Mouse (Mus musculus) right cerebral cortex, postnatal 10 days (tissue): ENCODE measurements around the gene 3110009E18Rik.

Source experiments
- DNase-seq, 2 experiments: peaks; one replicate each; pipeline ENCODE4 v3.0.0; 2021; ENCODE audit warnings: low spot score in 2 of 2

3110009E18Rik gene

DNA sequence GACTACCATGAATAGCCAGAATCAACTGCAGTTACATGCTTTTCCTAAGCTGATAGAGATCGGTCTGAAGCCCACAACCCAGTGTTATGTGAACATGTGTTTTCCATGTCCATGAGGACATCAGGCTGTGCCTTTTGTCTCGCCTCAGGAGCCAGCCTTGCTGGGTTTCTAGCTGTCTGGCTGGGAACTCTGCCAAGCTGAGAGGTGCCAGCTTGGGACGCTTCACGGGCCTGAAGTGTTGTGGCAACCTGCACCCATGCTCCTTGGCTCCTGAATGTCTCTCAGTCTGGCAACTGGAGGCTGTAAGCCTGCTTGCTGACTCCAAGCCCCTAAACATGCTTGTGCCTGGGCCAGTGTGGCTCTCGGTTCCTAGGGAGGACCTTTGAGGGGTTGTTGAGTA, 21.6 kb downstream of the 3110009E18Rik start:
- DNase-seq, result peak; percentile 59 to 60

DNA sequence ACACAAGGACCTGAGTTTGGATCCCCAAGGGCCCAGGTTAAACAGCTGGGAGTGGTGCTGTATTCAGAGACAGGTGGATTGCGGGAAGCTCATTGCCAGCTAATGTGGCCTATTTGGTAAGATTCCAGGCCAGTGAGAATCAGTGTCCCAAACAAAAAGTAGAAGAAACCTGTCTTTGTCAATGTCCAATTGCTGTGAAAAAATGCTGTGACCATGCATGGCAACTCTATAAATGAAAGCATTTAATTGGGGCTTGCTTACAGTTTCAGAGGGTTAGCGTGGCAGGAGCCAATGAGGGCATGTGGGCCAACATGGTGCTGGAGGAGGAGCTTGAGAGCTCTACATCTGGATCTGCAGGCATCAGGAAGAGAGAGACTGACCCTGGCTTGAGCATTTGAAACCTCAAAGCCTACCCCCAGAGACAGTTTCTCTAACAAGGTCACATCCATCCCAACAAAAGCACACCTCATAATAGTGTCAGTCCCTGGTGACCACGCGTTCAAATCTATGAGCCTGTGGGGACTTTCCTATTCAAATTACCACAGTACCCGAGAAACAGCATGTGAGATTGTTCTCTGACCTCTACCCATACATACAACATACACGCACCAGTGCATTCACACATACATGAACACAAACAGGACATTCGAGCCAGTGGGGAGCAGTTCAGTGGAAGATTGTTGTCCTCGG, 24.7 kb downstream of the 3110009E18Rik start:
- DNase-seq, result no peak

DNA sequence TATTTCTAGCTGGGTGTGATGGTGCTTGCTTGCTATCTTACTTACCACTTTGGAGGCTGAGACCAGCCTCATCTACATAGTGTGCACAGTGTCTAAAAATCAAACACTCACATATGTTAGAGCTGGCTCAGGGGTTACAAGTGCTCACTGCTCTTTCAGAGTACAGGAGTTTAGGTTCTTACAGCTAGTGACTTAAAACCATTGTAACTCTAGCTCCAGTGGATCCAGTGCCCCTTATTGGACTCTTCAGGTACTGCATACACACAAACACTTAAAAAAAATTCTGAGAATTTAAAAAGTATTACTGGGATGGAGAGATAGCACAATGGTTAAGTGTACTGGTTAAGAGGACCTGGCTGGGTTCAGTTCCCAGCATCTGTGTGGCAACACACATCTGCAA, 26.0 kb downstream of the 3110009E18Rik start:
- no peak for DNase-seq

DNA sequence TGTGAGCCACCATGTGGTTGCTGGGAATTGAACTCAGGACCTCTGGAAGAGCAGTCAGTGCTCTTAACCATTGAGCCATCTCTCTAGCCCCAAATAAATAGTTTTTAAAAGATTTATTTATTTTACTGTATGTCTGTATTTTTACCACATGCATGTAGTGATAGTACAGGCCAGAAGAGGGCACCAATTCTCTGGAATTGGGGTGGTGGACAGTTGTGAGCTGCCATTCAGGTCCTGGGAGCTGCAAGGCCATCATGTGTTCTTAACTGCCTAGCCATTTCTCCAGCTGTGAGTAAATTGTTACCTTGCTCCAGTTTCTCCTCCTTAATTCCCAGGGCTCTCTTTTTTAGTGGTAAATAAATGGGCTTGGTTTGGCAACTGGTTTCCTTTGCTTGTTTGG, 33.2 kb downstream of the 3110009E18Rik start:
- DNase-seq, result peak in 1 of 2 experiments; percentile 41

DNA sequence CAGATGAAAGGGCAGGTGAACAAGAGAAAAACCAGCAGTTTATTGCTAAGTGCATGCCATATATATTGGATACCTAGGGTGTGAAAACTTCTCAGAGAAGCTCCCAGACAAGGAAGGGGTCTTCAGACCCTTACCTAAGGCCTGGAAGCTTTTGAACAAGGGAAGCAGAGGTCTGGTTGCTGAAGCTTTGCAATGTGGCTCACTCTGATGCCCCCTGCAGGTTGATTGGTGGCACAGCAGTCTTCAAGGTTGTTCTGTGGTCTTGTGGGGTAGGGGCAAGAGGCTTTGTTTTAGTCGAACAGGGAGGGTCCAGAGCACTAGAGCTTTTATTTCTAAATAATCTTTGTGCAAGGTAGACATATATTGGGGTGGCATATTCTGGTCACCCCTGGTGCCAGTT, 34.3 kb downstream of the 3110009E18Rik start:
- peak in 1 of 2 experiments; percentile 43 for DNase-seq

DNA sequence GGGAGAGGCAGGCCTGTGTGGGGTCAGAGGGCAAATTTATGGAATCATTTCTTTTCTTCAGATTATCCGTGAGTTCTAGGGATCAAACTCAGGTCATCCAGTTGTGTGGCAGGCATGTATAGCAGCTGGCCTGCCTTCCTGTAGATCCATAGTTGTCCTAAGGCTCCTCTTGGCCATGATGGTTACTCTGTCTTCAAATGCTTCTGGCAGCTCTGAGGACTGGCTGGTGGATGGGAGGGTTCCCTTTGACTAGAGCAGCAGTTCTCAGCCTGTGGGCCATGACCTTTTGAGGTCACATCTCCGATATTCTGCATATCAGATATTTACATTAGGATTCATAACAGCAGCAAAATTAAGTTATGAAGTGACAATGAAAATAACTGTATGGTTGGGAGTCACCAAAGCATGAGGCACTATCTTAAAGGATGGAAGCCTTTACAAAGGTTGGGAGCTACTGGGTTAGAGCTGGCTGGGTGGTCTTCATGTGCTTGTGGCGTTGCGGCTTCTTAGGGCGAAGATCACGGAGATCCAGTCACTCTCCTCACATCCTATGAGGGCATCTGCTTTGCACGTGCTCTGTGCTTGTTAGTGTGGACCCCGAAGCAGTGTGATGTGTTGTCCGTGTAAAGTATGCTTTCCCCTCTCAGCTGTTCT, 37.6 kb downstream of the 3110009E18Rik start:
- DNase-seq, result no peak

DNA sequence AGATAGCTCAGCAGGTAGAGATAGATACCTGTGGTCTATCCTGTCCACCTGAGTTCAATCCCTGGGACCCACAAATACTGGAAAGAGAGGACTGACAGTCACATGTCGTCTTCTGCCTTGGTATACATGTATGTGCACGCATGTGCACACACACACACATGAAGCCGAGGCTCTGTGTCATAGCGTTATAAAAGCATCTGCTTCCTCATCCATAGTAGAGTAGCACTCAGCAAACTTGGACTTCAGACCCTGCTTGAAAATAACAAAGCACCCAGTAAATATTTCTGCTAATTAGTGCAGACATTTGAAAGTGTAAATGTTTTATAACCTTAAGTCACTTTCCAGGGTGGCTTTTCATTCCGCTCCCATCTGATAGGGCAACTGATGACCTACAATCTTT, 40.5 kb downstream of the 3110009E18Rik start:
- DNase-seq, result no peak

DNA sequence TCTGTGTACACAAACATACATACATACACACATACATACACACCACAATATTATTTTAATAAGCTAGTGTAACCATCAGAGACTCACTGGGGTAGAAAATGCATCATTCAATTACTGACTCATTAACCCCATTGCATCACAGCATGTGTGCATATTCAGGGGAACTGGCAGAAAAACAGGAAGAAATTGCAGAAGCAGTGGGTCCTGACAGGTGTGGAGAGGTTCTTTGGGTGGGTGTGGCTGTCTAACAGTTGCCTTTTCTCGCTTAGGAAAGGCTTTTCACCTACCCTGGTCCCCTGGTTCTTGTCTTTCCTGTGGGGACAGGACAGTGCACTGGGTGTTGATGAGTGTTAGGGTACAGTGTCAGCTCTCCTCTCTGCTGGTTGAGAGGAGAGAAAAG, 41.6 kb downstream of the 3110009E18Rik start:
- DNase-seq, result no peak

DNA sequence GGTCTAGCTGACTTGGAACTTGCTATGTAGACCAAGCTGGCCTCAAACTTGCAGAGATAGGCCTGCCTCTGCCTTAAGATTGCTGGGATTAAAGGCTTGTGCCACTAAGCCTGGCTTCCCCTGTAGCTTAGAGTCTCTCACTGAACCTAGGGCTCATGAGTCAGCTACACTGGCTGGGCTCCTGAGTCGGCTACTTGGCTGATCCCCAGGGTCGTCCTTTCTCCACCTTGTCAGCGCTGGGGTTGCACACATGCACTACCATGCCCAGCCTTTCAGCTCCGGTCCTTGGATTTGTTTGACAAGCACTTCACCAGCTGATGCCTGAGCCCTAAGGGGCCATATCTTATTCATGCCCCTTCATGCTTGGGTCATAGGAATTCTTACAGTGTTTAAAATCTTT, 47.0 kb downstream of the 3110009E18Rik start:
- DNase-seq, result no peak

DNA sequence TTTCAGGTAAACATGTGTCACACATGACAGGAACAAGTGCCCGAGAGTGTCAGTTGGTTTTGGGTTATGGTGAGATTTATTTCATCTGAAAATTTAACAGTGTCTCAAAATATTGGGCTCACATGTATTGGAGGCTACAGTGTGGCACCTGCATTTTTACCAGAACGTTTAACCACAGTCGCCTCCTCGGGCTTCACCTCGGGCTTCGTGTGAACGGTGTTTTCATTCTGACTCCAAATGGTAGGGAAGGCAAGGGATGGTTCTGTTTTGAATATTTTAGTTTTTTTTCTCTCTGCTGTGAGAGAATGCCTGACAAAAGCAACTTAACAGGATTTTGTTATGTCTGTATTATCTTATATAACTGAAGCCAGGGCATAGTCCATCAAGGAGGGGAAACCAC, 47.7 kb downstream of the 3110009E18Rik start:
- no peak for DNase-seq

DNA sequence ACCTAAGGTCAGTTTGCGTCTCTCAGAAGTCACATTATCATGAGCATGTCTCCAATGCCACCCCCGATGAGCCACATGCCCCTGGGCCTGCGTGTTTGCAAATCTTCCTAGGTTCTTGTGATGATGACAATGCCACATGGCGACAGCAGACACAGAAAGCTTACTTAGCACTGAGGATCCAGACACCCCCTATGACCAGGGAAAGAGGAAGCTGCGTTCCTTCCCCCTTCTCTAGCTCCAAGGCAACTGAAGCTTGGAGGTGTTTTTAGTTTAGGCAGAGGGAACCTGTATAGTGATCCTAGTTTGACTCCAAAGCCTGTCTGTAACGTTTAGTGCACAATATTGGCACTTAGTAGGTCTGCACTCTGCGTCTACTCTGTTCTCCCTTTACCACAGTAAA, 49.3 kb downstream of the 3110009E18Rik start:
- no peak for DNase-seq

DNA sequence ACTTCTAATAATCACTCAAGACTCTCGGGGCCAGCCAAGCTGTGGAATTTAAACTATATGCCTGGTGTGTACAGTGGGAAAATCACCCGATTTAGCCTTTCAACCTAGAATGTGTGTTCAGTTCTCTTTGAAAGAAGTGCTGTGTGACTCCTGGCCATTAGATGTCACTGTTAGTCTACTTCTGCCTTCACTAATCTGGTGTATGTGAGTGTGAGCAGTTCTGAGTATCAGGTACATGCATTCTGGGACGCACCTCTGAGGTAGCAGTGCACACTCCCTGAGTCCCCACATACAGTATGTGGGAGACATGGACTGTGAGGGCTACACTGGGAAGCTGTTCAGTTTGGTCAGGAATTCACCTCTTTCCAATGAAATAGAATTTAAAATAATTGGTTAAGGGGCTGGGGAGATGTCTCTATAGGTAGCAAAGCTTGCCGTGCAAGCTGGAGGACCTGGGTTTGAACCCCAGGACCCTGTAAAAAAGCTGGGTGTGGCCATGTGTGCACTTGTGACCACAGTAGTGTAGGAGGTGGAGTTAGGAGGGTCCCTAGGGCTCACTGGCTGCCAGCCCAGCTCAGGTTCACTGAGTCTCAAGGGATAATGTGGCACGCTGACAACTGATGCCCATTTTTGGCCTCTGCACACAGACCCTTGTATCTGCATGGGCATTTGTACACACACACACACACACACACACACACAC, 51.0 kb downstream of the 3110009E18Rik start:
- DNase-seq, result peak; percentile 59 to 67

DNA sequence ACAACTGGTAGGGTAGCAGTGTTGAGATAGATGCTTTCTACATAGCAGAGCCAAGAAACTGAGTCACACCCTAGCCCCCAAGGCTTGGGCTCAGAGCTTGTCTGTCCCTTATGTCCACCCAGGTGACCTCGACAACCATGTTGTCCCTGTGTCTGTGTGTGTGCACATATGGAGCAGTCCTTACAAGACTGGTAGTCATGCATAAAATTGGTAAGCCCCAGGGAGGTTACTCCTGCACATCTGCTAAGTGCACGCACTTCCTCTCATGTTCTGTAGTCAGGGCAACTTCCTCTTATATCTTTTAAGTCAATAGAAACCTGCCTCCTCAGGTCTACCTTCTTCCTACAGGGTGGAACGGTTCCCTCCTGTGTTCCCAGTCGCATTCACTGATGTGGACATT, 54.0 kb downstream of the 3110009E18Rik start:
- no peak for DNase-seq

DNA sequence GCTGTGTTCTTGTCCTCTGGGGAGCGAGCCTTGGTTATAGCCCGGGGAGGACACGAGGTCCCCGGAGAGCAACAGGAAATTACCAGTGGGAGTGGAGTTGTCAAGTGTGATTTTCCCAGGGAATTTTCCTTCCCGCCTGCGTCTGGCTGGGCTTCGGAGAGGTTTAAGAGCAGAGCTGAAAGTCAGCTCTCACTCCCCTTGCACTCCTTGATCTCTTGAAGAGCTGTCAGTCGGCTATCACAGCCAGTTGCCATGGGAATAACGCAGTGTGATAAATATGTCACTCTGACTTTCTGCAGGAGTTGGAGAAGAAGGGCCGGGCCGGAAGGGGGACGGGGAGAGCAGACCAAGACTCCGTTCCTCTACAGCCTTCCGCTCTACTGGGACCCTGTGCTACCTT, 55.3 kb downstream of the 3110009E18Rik start:
- no peak for DNase-seq

DNA sequence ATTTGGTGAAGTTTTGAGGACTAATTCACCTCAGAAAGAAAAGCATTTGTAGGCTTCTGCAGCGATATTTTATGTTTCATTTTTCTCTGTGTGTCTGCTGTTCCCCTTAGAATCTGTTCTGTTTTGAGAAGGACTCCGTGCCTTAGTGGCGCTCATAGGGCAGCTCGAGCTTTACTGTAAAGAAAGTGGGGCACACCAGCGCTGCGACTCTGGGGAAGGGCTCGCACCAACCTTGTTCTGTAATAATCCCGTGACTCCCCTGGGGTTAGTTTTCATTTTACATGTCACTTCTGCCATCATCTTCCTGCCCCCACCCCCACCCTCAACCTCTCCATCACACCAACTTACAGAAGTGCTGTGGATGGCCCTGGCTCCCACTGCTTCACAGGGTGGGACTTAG, 56.2 kb downstream of the 3110009E18Rik start:
- DNase-seq, result no peak

DNA sequence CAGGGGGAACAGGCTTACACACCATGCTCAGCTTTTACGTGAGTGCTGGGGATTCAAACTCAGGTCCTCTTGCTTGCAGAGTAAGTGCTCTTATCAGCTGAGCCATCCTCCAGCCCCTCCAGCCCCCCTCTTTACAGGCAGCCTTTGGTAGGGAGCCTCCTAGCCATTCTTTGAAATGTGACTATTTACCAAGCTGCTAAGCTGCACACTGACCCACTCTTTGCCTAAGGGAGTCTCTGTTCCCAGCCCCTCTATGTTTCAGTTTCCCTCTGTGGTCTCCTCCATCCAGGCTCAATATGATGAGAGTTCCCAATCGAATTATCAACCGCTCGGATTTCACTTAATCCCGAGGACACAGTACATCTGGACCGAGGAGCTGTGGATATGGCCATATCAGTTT, 65.2 kb downstream of the 3110009E18Rik start:
- no peak for DNase-seq

DNA sequence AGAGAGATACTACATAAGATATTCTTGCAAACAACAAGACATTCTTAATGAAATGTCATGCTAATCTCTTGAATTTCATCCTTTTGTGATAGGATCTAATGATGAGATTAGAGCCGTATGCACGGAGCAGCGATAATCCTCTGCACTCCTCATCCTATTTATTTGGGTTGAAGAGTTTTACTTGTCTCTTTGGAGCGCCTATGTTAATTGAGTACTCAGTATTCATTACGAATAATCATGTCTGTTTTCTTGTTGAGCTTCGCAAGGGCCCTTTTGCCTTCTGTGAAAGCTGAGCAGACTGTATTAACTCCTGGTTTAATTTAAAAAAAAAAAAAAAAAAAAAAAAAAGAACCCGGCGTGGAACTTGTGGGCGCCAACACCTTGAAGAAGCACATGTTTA, 65.7 kb downstream of the 3110009E18Rik start:
- DNase-seq, result no peak

DNA sequence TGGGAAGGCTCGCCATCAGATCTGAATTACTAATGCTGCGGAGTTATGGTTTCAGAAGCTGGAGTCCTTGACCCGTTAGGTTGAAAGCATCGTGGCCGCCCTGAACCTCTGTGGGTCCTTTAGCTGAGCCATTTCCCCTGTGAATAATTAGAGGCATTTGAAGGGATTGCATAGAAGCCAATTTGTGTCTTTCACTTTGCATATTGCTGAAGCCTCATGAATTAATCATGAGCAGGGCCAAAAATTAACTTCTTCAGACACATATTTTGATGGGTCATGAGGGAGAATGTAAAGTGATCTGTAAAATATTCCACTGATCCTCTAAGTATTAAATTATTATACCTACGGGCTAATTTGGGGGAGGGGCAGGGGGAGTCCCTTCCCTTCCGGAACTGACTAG, 66.1 kb downstream of the 3110009E18Rik start:
- DNase-seq, result no peak

DNA sequence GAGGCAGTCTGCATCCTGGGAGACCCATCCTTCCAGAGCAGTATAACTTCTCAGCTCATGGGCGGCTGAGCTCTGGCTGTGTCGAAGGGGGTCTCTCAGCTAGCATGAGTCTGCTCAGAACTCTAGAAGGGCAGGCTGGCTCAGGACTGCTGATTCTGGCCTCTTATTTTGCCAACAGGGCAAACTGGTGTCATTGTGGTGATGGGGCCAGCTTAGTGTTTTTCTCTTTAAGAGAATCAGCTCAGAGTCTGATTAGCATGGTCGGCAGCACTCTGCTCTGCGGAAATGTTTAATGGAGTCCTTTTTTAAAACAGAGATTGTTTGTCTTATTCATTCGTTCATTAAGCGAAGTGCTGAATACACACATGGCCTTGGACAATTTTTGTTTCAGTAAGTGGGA, 68.2 kb downstream of the 3110009E18Rik start:
- peak; percentile 52 to 67 for DNase-seq

DNA sequence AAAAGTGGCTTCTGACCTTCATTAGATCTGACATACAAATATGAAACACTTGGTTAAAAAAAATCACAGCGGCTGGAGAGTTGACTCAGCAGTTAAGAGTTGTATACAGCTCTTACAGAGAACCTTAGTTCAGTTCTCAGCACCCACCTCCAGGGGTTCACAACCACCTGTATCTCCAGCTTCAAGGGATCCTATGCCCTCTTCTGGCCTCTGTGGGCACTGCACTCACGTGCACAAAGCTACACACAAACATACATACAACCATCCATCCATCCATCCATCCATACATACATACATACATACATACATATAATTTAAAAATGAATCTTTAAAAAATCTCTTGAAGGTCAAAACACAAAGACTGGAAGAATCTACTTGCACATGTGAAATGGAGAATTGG, 69.3 kb downstream of the 3110009E18Rik start:
- DNase-seq, result no peak

DNA sequence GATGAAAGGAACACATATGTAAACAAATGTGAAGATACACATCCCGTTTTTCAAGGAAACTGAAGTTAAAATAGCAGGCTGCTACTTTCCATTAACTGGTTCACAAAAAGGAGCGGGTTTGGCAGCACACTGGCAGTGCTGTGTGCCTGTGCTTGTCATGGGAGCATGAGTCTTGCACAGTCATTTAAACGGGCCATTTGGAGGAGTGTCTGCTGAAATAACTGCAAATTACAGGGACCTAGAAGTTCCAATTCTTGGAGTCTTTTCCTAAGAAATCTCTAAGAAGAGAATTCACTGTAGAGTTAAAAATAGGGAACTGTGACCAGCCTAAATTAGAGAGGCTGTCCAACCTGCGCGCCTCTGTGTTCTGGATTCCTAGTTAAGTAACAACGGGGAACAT, 70.0 kb downstream of the 3110009E18Rik start:
- DNase-seq, result peak in 1 of 2 experiments; percentile 41

DNA sequence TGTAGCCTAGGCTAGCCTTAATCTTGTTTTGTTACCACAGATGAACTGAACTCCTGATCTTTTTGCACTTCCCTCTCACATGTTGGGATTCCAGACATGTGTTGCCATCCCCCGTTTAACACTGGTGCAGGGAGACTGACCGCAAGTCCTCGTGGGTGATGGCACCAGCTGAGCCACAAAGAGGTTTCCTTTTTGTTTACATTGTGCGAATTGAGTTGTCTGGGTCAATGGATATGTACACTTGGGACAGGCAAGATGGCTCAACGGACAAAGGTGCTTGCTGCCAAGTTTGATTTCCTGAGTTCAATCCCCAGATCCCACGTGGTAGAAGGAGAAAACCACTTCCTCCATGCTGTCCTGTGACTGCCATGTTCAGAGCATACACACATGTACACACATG, 71.3 kb downstream of the 3110009E18Rik start:
- DNase-seq, result no peak

DNA sequence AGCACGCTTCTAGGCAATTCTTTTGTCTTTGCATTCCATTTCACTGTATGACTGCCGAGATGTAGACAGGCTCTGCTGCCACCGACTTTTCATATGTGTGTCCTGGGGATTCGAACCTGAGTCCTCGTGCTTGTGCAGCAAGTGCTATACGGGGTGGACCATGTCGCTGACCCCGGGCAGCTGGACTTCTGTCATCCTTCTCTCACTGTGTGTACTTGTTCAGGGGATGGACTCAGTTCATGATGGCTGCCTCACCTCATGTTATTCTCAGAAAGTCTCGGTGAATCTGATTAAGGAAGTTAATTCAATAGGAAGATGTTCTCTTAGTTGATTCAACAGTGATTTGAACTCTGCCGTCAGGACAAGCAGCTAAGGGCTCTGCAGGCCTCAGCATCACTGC, 72.6 kb downstream of the 3110009E18Rik start:
- DNase-seq, result no peak
